Comparison of ENCODE assay signal across 12 mouse cellular contexts in genomic region chr10:89856286-89856685, GRCm38 (mm10). TPM values are rescaled to one million over a fixed set of nuclear protein-coding genes. Genes with fewer than 3 reads are reported as not detected.
A peak's percentile ranks its signal among the peaks of the same experiment; 100 is the strongest.
DNase-seq lines count a peak whose midpoint lies in the region; ATAC-seq and TF ChIP-seq lines count a peak whose summit lies in the region.
"Had no signal": no experiment of that assay in that cellular context is flagged by ENCODE, and none has a peak within 500 bp of the region (broad histone marks: within the 10 kb centered on the region; RNA-seq: fewer than 3 reads in every experiment).

No protein-coding gene starts in this region.

- 88% methylated on average over 7 of the region's 7 CpGs for WGBS in hindbrain, embryonic 14.5 days
- WGBS in hindbrain, embryonic 13.5 days = 94% methylated on average over 7 of the region's 7 CpGs
- 58% methylated on average over 7 of the region's 7 CpGs for WGBS in cerebellum, adult 2 months

- H3K4me1 ChIP-seq in hindbrain, embryonic 14.5 days (replicated peaks; ENCODE audit: control insufficient read depth, insufficient read depth, low read length) = no peaks in the 10 kb centered on the region
- no peaks in the 10 kb centered on the region for H3K4me1 ChIP-seq in hindbrain, embryonic 13.5 days (replicated peaks)
- H3K4me1 ChIP-seq in cerebellum, adult 2 months (ENCODE audit: control insufficient read depth, insufficient read depth, low read length) = peaks cover 8% of the 10 kb centered on the region; the same call in 1 of the 2 replicates
- H3K4me1 ChIP-seq: midbrain, embryonic 10.5 days had no signal

- no peaks in the 10 kb centered on the region for H3K27me3 ChIP-seq in hindbrain, embryonic 14.5 days (ENCODE audit: control insufficient read depth, insufficient read depth, low read length)
- no peaks in the 10 kb centered on the region for H3K27me3 ChIP-seq in hindbrain, embryonic 13.5 days
- H3K27me3 ChIP-seq in cerebellum, adult 2 months (ENCODE audit: control insufficient read depth, insufficient read depth, low read length) = no peaks in the 10 kb centered on the region

- ATAC-seq in hindbrain, embryonic 14.5 days (ENCODE audit: low FRiP score) = no peak
- no peak for ATAC-seq in hindbrain, embryonic 13.5 days (ENCODE audit: low FRiP score)
- no peak for ATAC-seq in megakaryocyte-erythroid progenitor cell, adult 5-6 weeks (replicated peaks; ENCODE audit: low FRiP score, low TSS enrichment, poor library complexity, severe bottlenecking)

- H3K4me3 ChIP-seq in hindbrain, embryonic 14.5 days (replicated peaks; ENCODE audit: low read length) = no peak overlapping the region
- H3K4me3 ChIP-seq in hindbrain, embryonic 13.5 days = no peak overlapping the region
- no peak overlapping the region for H3K4me3 ChIP-seq in cerebellum, adult 2 months (replicated peaks; ENCODE audit: insufficient read depth, low read depth, low read length)
- H3K4me3 ChIP-seq: midbrain, embryonic 10.5 days had no signal

- H3K36me3 ChIP-seq in hindbrain, embryonic 14.5 days (replicated peaks; ENCODE audit: control insufficient read depth, insufficient read depth) = no peaks in the 10 kb centered on the region
- H3K36me3 ChIP-seq in hindbrain, embryonic 13.5 days = no peaks in the 10 kb centered on the region
- H3K36me3 ChIP-seq: midbrain, embryonic 10.5 days had no signal

- no peaks in the 10 kb centered on the region for H3K9me3 ChIP-seq in hindbrain, embryonic 14.5 days (ENCODE audit: control insufficient read depth, low read length)
- H3K9me3 ChIP-seq in hindbrain, embryonic 13.5 days = no peaks in the 10 kb centered on the region
- H3K9me3 ChIP-seq: midbrain, embryonic 10.5 days had no signal

- H3K9ac ChIP-seq in hindbrain, embryonic 14.5 days = no peak overlapping the region
- H3K9ac ChIP-seq in hindbrain, embryonic 13.5 days = no peak overlapping the region
- H3K9ac ChIP-seq: liver, embryonic 14.5 days had no signal

- H3K27ac ChIP-seq in hindbrain, embryonic 14.5 days = no peak overlapping the region
- H3K27ac ChIP-seq in hindbrain, embryonic 13.5 days = no peak overlapping the region
- H3K27ac ChIP-seq in cerebellum, adult 2 months (ENCODE audit: insufficient read depth, low read length) = no peak overlapping the region
- H3K27ac ChIP-seq: liver, embryonic 14.5 days; midbrain, embryonic 10.5 days had no signal

- intact Hi-C loops in gastrocnemius, postnatal 14 days (cut with DNase I; ENCODE audit: low total_unique reads) = no loop called here

- no peak for TF ChIP-seq POLR2A in cerebellum, adult 2 months (IDR thresholded peaks at IDR 0.05; ENCODE audit: borderline replicate concordance, insufficient read depth, low read length)

- DNase-seq in hindbrain, embryonic 14.5 days (ENCODE audit: low spot score) = peak; percentile 45
- peak; percentile 57 to 82 for DNase-seq in cerebellum, adult 2 months
- peak; percentile 41 to 54 for DNase-seq in layer of hippocampus, adult 8-10 months (ENCODE audit: low spot score in 2 of 2)
- DNase-seq in right cerebral cortex, postnatal 36 days (ENCODE audit: low spot score in 2 of 2) = peak; percentile 33 to 42
- DNase-seq in gastrocnemius, postnatal 14 days = no peak
- DNase-seq in thymus, postnatal 4 days = no peak
- DNase-seq: gastrocnemius, postnatal 36 days had no signal

- no peak for TF ChIP-seq CTCF in cerebellum, adult 2 months (IDR thresholded peaks at IDR 0.05; ENCODE audit: borderline replicate concordance, insufficient read depth, low read depth, low read length)

- no peak overlapping the region for H3K4me2 ChIP-seq in hindbrain, embryonic 14.5 days (replicated peaks)
- no peak overlapping the region for H3K4me2 ChIP-seq in hindbrain, embryonic 13.5 days

RNA-seq across cellular contexts. Expression of gene Anks1b, which starts 17.0 kb away (rescaled TPM):
- 69.4 and 77.5 TPM in 2 replicates for polyA plus RNA-seq in hindbrain, embryonic 14.5 days (2014; fragmentation: Nextera tagmentation; extraction: Ambion mirVana)
- 52.2 and 55.0 TPM in 2 replicates for polyA plus RNA-seq in hindbrain, embryonic 13.5 days (2015; fragmentation: Nextera tagmentation; extraction: Ambion mirVana)
- 162 and 181 TPM in 2 replicates for polyA plus RNA-seq in cerebellum, adult 2 months (2012; rRNA removed)
- 100 to 1,000 TPM; 427 to 543 (median 478) TPM for total RNA-seq in layer of hippocampus, adult 8-10 months (2022)
- total RNA-seq in megakaryocyte-erythroid progenitor cell, adult 5-6 weeks (2014; fragmentation: Nextera tagmentation) = not detected in 2 replicates
- not detected in 2 replicates for total RNA-seq in megakaryocyte-erythroid progenitor cell, adult 5-6 weeks (2017)
- under 1 TPM; 0.29 to 0.78 TPM for total RNA-seq in gastrocnemius, postnatal 14 days (2021)
- total RNA-seq: hematopoietic stem cell, adult 5-6 weeks had no signal
- polyA plus RNA-seq: liver, embryonic 14.5 days had no signal

Comparison
In these comparisons a context has a peak if more than half of its experiments do, and no peak if none do; other contexts are left out.
1. DNase-seq: peak in hindbrain, embryonic 14.5 days (single experiment), cerebellum, adult 2 months (2 of 2), layer of hippocampus, adult 8-10 months (2 of 2) and right cerebral cortex, postnatal 36 days (2 of 2); none in gastrocnemius, postnatal 14 days (single experiment) and thymus, postnatal 4 days (single experiment).
2. RNA of gene Anks1b, which starts 17.0 kb away (total RNA-seq): 427 to 543 TPM in layer of hippocampus, adult 8-10 months; 0.29 to 0.78 TPM in gastrocnemius, postnatal 14 days and not detected in megakaryocyte-erythroid progenitor cell, adult 5-6 weeks; every median in the first group is over 100 times any median in the second.